Mouse (Mus musculus) stomach, embryonic 15.5 days (tissue): ENCODE measurements around the gene S100a10. TPM values are rescaled to one million over a fixed set of nuclear protein-coding genes. Genes with fewer than 3 reads are reported as not detected.

Experiments
- ATAC-seq: fragments of 200-750 bp; cut with Nextera tagmentation; 2 replicates; pipeline ENCODE4 v1.8.0; 2017; ENCODE audit warnings: low read depth, moderate number of reproducible peaks, moderate TSS enrichment; ENCODE audit not compliant: insufficient read depth, low FRiP score
- H3K27ac ChIP-seq: fragments of 300-500 bp; sonication (generic); 2 replicates; pipeline ENCODE4 v1.5.1; 2015; ENCODE audit warnings: mild to moderate bottlenecking, inconsistent platforms
- H3K27me3 ChIP-seq: fragments of 300-500 bp; sonication (generic); replicated peaks from 2 replicates; pipeline ENCODE4 v1.6.1; 2015; ENCODE audit warnings: inconsistent platforms
- H3K36me3 ChIP-seq: fragments of 300-500 bp; sonication (generic); 2 replicates; pipeline ENCODE4 v1.6.1; 2015; ENCODE audit warnings: inconsistent platforms
- H3K4me1 ChIP-seq: fragments of 300-500 bp; sonication (generic); 2 replicates; pipeline ENCODE4 v1.6.1; 2015; ENCODE audit warnings: inconsistent platforms
- H3K4me2 ChIP-seq: fragments of 300-500 bp; sonication (generic); 2 replicates; pipeline ENCODE4 v1.6.1; 2015; ENCODE audit warnings: mild to moderate bottlenecking, inconsistent platforms
- H3K4me3 ChIP-seq: fragments of 300-500 bp; sonication (generic); replicated peaks from 2 replicates; pipeline ENCODE4 v1.5.1; 2015; ENCODE audit warnings: inconsistent platforms
- H3K9ac ChIP-seq: fragments of 300-500 bp; sonication (generic); 2 replicates; pipeline ENCODE4 v1.6.1; 2015; ENCODE audit warnings: inconsistent platforms
- H3K9me3 ChIP-seq: fragments of 300-500 bp; sonication (generic); 2 replicates; pipeline ENCODE4 v1.6.1; 2016; ENCODE audit warnings: inconsistent platforms
- WGBS: fragments of 180-500 bp; shearing (Covaris S2); methylation state at CpG from one replicate; pipeline ENCODE4 v1.1.7; 2015; 5-methylcytosine and 5-hydroxymethylcytosine counted together
- polyA plus RNA-seq: library from polyadenylated mRNA; unstranded; fragments of >200 nt; fragmentation: Nextera tagmentation; extraction: Ambion mirVana; gene quantifications from 2 replicates; pipeline ENCODE4 v1.2.1, GENCODE M21; 2015

S100a10 gene
- polyA plus RNA-seq, 1 experiment from 2014 or later = 470 TPM

- Histone ChIP-seq H3K36me3 (no peaks in the 10 kb centered on the region), H3K4me2 (no peak overlapping the region), H3K27ac (no peak overlapping the region), H3K4me3 (no peak overlapping the region), H3K4me1 (no peaks in the 10 kb centered on the region), H3K27me3 (no peaks in the 10 kb centered on the region), H3K9me3 (no peaks in the 10 kb centered on the region), H3K9ac (no peak overlapping the region)
- no peak for ATAC-seq
- 83% methylated on average over 5 of the region's 6 CpGs for WGBS
These were observed 6.2 kb upstream of the S100a10 start for GRCm38 (mm10) chr3:93548541-93549266.

GRCm38 (mm10) chr3:93549986-93550385 lies 4.9 kb upstream of the S100a10 start:
- Histone ChIP-seq H3K4me3 (no peak overlapping the region), H3K4me1 (peaks cover 5% of the 10 kb centered on the region), H3K4me2 (no peak overlapping the region), H3K36me3 (no peaks in the 10 kb centered on the region), H3K9ac (no peak overlapping the region), H3K27me3 (no peaks in the 10 kb centered on the region), H3K9me3 (no peaks in the 10 kb centered on the region), H3K27ac (no peak overlapping the region)
- WGBS = 58% methylated on average over 4 of the region's 4 CpGs
- no peak for ATAC-seq

GRCm38 (mm10) chr3:93551950-93552901 lies 2.7 kb upstream of the S100a10 start:
- H3K4me2 ChIP-seq = no peak overlapping the region
- H3K9me3 ChIP-seq = no peaks in the 10 kb centered on the region
- no peak for ATAC-seq
- H3K9ac ChIP-seq = no peak overlapping the region
- no peak overlapping the region for H3K4me3 ChIP-seq
- no peak overlapping the region for H3K27ac ChIP-seq
- H3K36me3 ChIP-seq = no peaks in the 10 kb centered on the region
- H3K4me1 ChIP-seq = peaks cover 14% of the 10 kb centered on the region
- WGBS = 79% methylated on average over 5 of the region's 5 CpGs
- H3K27me3 ChIP-seq = no peaks in the 10 kb centered on the region

GRCm38 (mm10) chr3:93553311-93553710 lies 1.6 kb upstream of the S100a10 start:
- no peaks in the 10 kb centered on the region for H3K9me3 ChIP-seq
- H3K4me3 ChIP-seq = no peak overlapping the region
- no peak overlapping the region for H3K4me2 ChIP-seq
- no peaks in the 10 kb centered on the region for H3K27me3 ChIP-seq
- H3K4me1 ChIP-seq = peaks cover 16% of the 10 kb centered on the region
- no peak for ATAC-seq
- no peak overlapping the region for H3K27ac ChIP-seq
- H3K9ac ChIP-seq = no peak overlapping the region
- WGBS = 86% methylated on average over 2 of the region's 2 CpGs
- H3K36me3 ChIP-seq = no peaks in the 10 kb centered on the region

- H3K9me3 ChIP-seq = no peaks in the 10 kb centered on the region
- no peaks in the 10 kb centered on the region for H3K36me3 ChIP-seq
- H3K27me3 ChIP-seq = no peaks in the 10 kb centered on the region
- no peak for ATAC-seq
- peak overlapping the region; percentile 74; the same call in 1 of the 2 replicates for H3K4me2 ChIP-seq
- 0 out of 2 replicates have a peak overlapping the region, but pooled peaks have one; percentile 79 for H3K27ac ChIP-seq
- 38% methylated on average over 9 of the region's 9 CpGs for WGBS
- H3K9ac ChIP-seq = no peak overlapping the region
- H3K4me3 ChIP-seq = no peak overlapping the region; the same call in 1 of the 2 replicates
- peaks cover 16% of the 10 kb centered on the region for H3K4me1 ChIP-seq
These were observed 1.0 kb upstream of the S100a10 start for GRCm38 (mm10) chr3:93553765-93554378.

GRCm38 (mm10) chr3:93554379-93554980 lies 400 bp upstream of the S100a10 start:
- ATAC-seq = peak; percentile 8; the same call in 1 of the 2 replicates
- peak overlapping the region; percentile 74 for H3K4me2 ChIP-seq
- 0 out of 2 replicates have a peak overlapping the region, but pooled peaks have one; percentile 6 for H3K9ac ChIP-seq
- H3K4me3 ChIP-seq = peak overlapping the region; percentile 63
- peaks cover 16% of the 10 kb centered on the region for H3K4me1 ChIP-seq
- H3K27ac ChIP-seq = peak overlapping the region; percentile 79; the same call in 1 of the 2 replicates
- no peaks in the 10 kb centered on the region for H3K36me3 ChIP-seq
- WGBS = 17% methylated on average over 12 of the region's 13 CpGs
- H3K27me3 ChIP-seq = no peaks in the 10 kb centered on the region
- no peaks in the 10 kb centered on the region for H3K9me3 ChIP-seq

GRCm38 (mm10) chr3:93555878-93556254 lies 986 bp downstream of the S100a10 start:
- no peaks in the 10 kb centered on the region for H3K27me3 ChIP-seq
- H3K4me2 ChIP-seq = peak overlapping the region; percentile 74
- peaks cover 16% of the 10 kb centered on the region for H3K4me1 ChIP-seq
- WGBS = 23% methylated on average over 2 of the region's 2 CpGs
- H3K9me3 ChIP-seq = no peaks in the 10 kb centered on the region
- no peaks in the 10 kb centered on the region for H3K36me3 ChIP-seq
- 0 out of 2 replicates have a peak, but pooled peaks have one; percentile 36 for ATAC-seq
- peak overlapping the region; percentile 93 for H3K27ac ChIP-seq
- peak overlapping the region; percentile 63 for H3K4me3 ChIP-seq
- peak overlapping the region; percentile 58; the same call in 1 of the 2 replicates for H3K9ac ChIP-seq

- Histone ChIP-seq H3K27me3 (no peaks in the 10 kb centered on the region), H3K4me1 (peaks cover 16% of the 10 kb centered on the region), H3K27ac (peak overlapping the region; percentile 93; the same call in 1 of the 2 replicates), H3K4me2 (peak overlapping the region; percentile 74), H3K4me3 (peak overlapping the region; percentile 63), H3K36me3 (no peaks in the 10 kb centered on the region), H3K9me3 (no peaks in the 10 kb centered on the region), H3K9ac (0 out of 2 replicates have a peak overlapping the region, but pooled peaks have one; percentile 1)
- no peak for ATAC-seq
- WGBS = 20% methylated on average over 1 of the region's 1 CpGs
These were observed 1.7 kb downstream of the S100a10 start for GRCm38 (mm10) chr3:93556599-93556998.

GRCm38 (mm10) chr3:93557471-93557870 lies 2.6 kb downstream of the S100a10 start:
- no peaks in the 10 kb centered on the region for H3K9me3 ChIP-seq
- WGBS = 35% methylated on average over 4 of the region's 4 CpGs
- ATAC-seq = no peak
- no peak overlapping the region for H3K9ac ChIP-seq
- H3K4me1 ChIP-seq = peaks cover 16% of the 10 kb centered on the region
- H3K4me2 ChIP-seq = peak overlapping the region; percentile 39
- no peak overlapping the region for H3K4me3 ChIP-seq
- 0 out of 2 replicates have a peak, but pooled peaks cover 2% of the 10 kb centered on the region for H3K36me3 ChIP-seq
- no peak overlapping the region for H3K27ac ChIP-seq
- no peaks in the 10 kb centered on the region for H3K27me3 ChIP-seq

GRCm38 (mm10) chr3:93559961-93560360 lies 5.1 kb downstream of the S100a10 start:
- H3K27me3 ChIP-seq = no peaks in the 10 kb centered on the region
- H3K9me3 ChIP-seq = no peaks in the 10 kb centered on the region
- H3K9ac ChIP-seq = no peak overlapping the region
- H3K4me3 ChIP-seq = no peak overlapping the region
- no peak overlapping the region for H3K4me2 ChIP-seq
- no peak overlapping the region for H3K27ac ChIP-seq
- 0 out of 2 replicates have a peak, but pooled peaks cover 11% of the 10 kb centered on the region for H3K4me1 ChIP-seq
- 86% methylated on average over 6 of the region's 6 CpGs for WGBS
- H3K36me3 ChIP-seq = peaks cover 16% of the 10 kb centered on the region
- ATAC-seq = no peak

GRCm38 (mm10) chr3:93562372-93562771 lies 7.5 kb downstream of the S100a10 start:
- H3K4me1 ChIP-seq = 0 out of 2 replicates have a peak, but pooled peaks cover 2% of the 10 kb centered on the region
- no peaks in the 10 kb centered on the region for H3K27me3 ChIP-seq
- WGBS = 76% methylated on average over 2 of the region's 2 CpGs
- H3K9ac ChIP-seq = no peak overlapping the region
- no peak overlapping the region for H3K4me3 ChIP-seq
- no peak overlapping the region for H3K27ac ChIP-seq
- H3K9me3 ChIP-seq = no peaks in the 10 kb centered on the region
- H3K36me3 ChIP-seq = peaks cover 16% of the 10 kb centered on the region
- ATAC-seq = no peak
- H3K4me2 ChIP-seq = no peak overlapping the region
